Mouse (Mus musculus): ENCODE measurements around the gene Eef2kmt.

DNA sequence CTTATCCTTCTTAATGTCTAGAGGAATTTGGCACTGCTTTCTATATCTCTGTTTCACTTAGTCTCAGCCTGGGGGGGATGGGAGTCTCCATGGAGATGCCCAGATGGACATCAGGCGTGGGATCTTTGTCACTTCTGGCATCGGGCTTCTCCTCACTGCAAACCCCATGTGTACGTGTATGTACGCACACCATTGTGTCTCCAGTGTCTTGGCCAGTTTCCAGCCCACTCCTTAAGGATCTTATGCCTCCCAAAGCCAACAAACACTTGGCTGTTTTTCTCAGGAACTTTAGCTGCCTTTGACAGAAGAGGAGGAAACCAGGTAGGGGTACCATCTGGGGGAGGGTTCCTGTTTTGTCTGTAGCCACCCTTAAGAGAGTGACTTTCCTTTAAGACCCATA lies 34.4 kb downstream of the Eef2kmt start:
- TF ChIP-seq CTCF (IDR thresholded peaks at IDR 0.05; ENCODE audit: insufficient read depth, low read length) (no peak), POLR2A (IDR thresholded peaks at IDR 0.05; ENCODE audit: borderline replicate concordance, extremely low read depth, low read depth, low read length) (no peak)

Measured in lung, adult 2 months (tissue).